Mouse (Mus musculus): ENCODE measurements at regions not wholly inside any gene's neighbourhood (a gene's known extent, or its start where the extent isn't known, plus 50 kb on each side); places are given as distances from the start of the nearest gene placed in this dataset.

- DNase-seq = no peak
Measured at GRCm38 (mm10) chr2:133362693-133363443, 189.1 kb upstream of the Bmp2 start.

GRCm38 (mm10) chr2:133371490-133372215 is 180.3 kb upstream of the Bmp2 start:
- no peak for DNase-seq

- DNase-seq = no peak
Measured at GRCm38 (mm10) chr2:133373543-133373942, 178.4 kb upstream of the Bmp2 start.

- DNase-seq = peak; percentile 29
Measured at GRCm38 (mm10) chr2:133381054-133381453, 170.9 kb upstream of the Bmp2 start.

GRCm38 (mm10) chr2:133383135-133383920 is 168.6 kb upstream of the Bmp2 start:
- DNase-seq = no peak

- no peak for DNase-seq
Measured at GRCm38 (mm10) chr2:133385297-133385696, 166.7 kb upstream of the Bmp2 start.

GRCm38 (mm10) chr2:133387349-133387748 is 164.6 kb upstream of the Bmp2 start:
- DNase-seq = no peak

- DNase-seq = no peak
Measured at GRCm38 (mm10) chr2:133392298-133392697, 159.7 kb upstream of the Bmp2 start.

- no peak for DNase-seq
Measured at GRCm38 (mm10) chr2:133397566-133397965, 154.4 kb upstream of the Bmp2 start.

GRCm38 (mm10) chr2:133399059-133399690 is 152.8 kb upstream of the Bmp2 start:
- DNase-seq = no peak

GRCm38 (mm10) chr2:133400963-133401362 is 151.0 kb upstream of the Bmp2 start:
- no peak for DNase-seq

GRCm38 (mm10) chr2:133416990-133417581 is 134.9 kb upstream of the Bmp2 start:
- DNase-seq = no peak

- no peak for DNase-seq
Measured at GRCm38 (mm10) chr2:133419686-133420303, 132.2 kb upstream of the Bmp2 start.

- no peak for DNase-seq
Measured at GRCm38 (mm10) chr2:133425538-133425937, 126.4 kb upstream of the Bmp2 start.

- DNase-seq = no peak
Measured at GRCm38 (mm10) chr2:133427039-133427438, 124.9 kb upstream of the Bmp2 start.

- no peak for DNase-seq
Measured at GRCm38 (mm10) chr2:133429369-133430062, 122.4 kb upstream of the Bmp2 start.

- DNase-seq = peak; percentile 33
Measured at GRCm38 (mm10) chr2:133430741-133431438, 121.1 kb upstream of the Bmp2 start.

GRCm38 (mm10) chr2:133432141-133432813 is 119.7 kb upstream of the Bmp2 start:
- no peak for DNase-seq

Data from gastrocnemius, postnatal 10 days (tissue).